Mouse (Mus musculus) embryonic facial prominence, embryonic 14.5 days (tissue): ENCODE measurements at regions not wholly inside any gene's neighbourhood (a gene's known extent, or its start where the extent isn't known, plus 50 kb on each side); places are given as distances from the start of the nearest gene placed in this dataset.

Experiments used
- ATAC-seq: fragments of 200-750 bp; cut with Nextera tagmentation; 2 replicates; pipeline ENCODE4 v1.8.0; 2017; ENCODE audit warnings: low read depth, moderate number of reproducible peaks, moderate TSS enrichment
- DNase-seq: peaks from one replicate; pipeline ENCODE4 v3.0.0-alpha.2; 2015; ENCODE audit warnings: low spot score
- H3K27ac ChIP-seq: fragments of 300-500 bp; sonication (generic); replicated peaks from 2 replicates; pipeline ENCODE4 v1.5.1; 2014; ENCODE audit warnings: low read depth, mild to moderate bottlenecking, low read length, moderate library complexity
- H3K27me3 ChIP-seq: fragments of 300-500 bp; sonication (generic); replicated peaks from 2 replicates; pipeline ENCODE4 v1.6.1; 2014; ENCODE audit warnings: low read length; ENCODE audit not compliant: control insufficient read depth, insufficient read depth
- H3K36me3 ChIP-seq: fragments of 300-500 bp; sonication (generic); 2 replicates; pipeline ENCODE4 v1.6.1; 2014; ENCODE audit warnings: low read length, mixed read lengths; ENCODE audit not compliant: control insufficient read depth, insufficient read depth
- H3K4me1 ChIP-seq: fragments of 300-500 bp; sonication (generic); 2 replicates; pipeline ENCODE4 v1.6.1; 2014; ENCODE audit warnings: antibody characterized with exemption, low read length; ENCODE audit not compliant: control insufficient read depth, insufficient read depth
- H3K4me2 ChIP-seq: fragments of 300-500 bp; sonication (generic); 2 replicates; pipeline ENCODE4 v1.6.1; 2014; ENCODE audit warnings: low read depth, mild to moderate bottlenecking, low read length, moderate library complexity, mixed read lengths
- H3K4me3 ChIP-seq: fragments of 300-500 bp; sonication (generic); 2 replicates; pipeline ENCODE4 v1.5.1; 2014; ENCODE audit warnings: low read depth, mild to moderate bottlenecking, low read length
- H3K9ac ChIP-seq: fragments of 300-500 bp; sonication (generic); 2 replicates; pipeline ENCODE4 v1.6.1; 2014; ENCODE audit warnings: low read depth, mild to moderate bottlenecking, low read length, moderate library complexity, mixed read lengths
- H3K9me3 ChIP-seq: fragments of 300-500 bp; sonication (generic); 2 replicates; pipeline ENCODE4 v1.6.1; 2016; ENCODE audit warnings: low read length; ENCODE audit not compliant: control insufficient read depth
- WGBS: fragments of 180-500 bp; shearing (Covaris S2); extraction: QIAGEN DNeasy Blood & Tissue Kit; methylation state at CpG from one replicate; pipeline ENCODE4 v1.1.7; 2014; 5-methylcytosine and 5-hydroxymethylcytosine counted together

- Histone ChIP-seq H3K9me3 (no peaks in the 10 kb centered on the region), H3K4me2 (no peak overlapping the region), H3K27me3 (no peaks in the 10 kb centered on the region), H3K36me3 (no peaks in the 10 kb centered on the region), H3K9ac (no peak overlapping the region), H3K4me3 (no peak overlapping the region), H3K27ac (no peak overlapping the region; the same call in 1 of the 2 replicates), H3K4me1 (0 out of 2 replicates have a peak, but pooled peaks cover 2% of the 10 kb centered on the region)
- ATAC-seq (peak; percentile 63), DNase-seq (peak; percentile 56)
- WGBS = 47% methylated on average over 1 of the region's 1 CpGs
Observed at GRCm38 (mm10) chr1:127028872-127029497, 175.8 kb upstream of the Mgat5 start.

- Histone ChIP-seq H3K4me3 (no peak overlapping the region), H3K9ac (no peak overlapping the region), H3K36me3 (no peaks in the 10 kb centered on the region), H3K27ac (no peak overlapping the region), H3K4me2 (no peak overlapping the region), H3K4me1 (no peaks in the 10 kb centered on the region), H3K9me3 (no peaks in the 10 kb centered on the region), H3K27me3 (no peaks in the 10 kb centered on the region)
- ATAC-seq = no peak
- no peak for DNase-seq
- 75% methylated on average over 3 of the region's 3 CpGs for WGBS
Observed at GRCm38 (mm10) chr1:127023100-127023499, 181.7 kb upstream of the Mgat5 start.

- WGBS = 73% methylated on average over 2 of the region's 2 CpGs
- no peak for DNase-seq
- Histone ChIP-seq H3K4me1 (peaks cover 6% of the 10 kb centered on the region; the same call in 1 of the 2 replicates), H3K27me3 (no peaks in the 10 kb centered on the region), H3K4me2 (no peak overlapping the region), H3K36me3 (no peaks in the 10 kb centered on the region), H3K9me3 (no peaks in the 10 kb centered on the region), H3K27ac (no peak overlapping the region), H3K9ac (no peak overlapping the region), H3K4me3 (no peak overlapping the region)
- no peak for ATAC-seq
Observed at GRCm38 (mm10) chr1:127017698-127018097, 187.1 kb upstream of the Nckap5 start.

GRCm38 (mm10) chr1:127015894-127016245, 185.3 kb upstream of the Nckap5 start:
- no peak overlapping the region for H3K4me2 ChIP-seq
- ATAC-seq (peak; percentile 66; the same call in 1 of the 2 replicates), DNase-seq (peak; percentile 56)

GRCm38 (mm10) chr1:127015042-127015893, 184.7 kb upstream of the Nckap5 start:
- Histone ChIP-seq H3K4me2 (no peak overlapping the region), H3K4me3 (no peak overlapping the region), H3K9ac (no peak overlapping the region), H3K9me3 (no peaks in the 10 kb centered on the region), H3K27ac (no peak overlapping the region), H3K27me3 (no peaks in the 10 kb centered on the region), H3K36me3 (no peaks in the 10 kb centered on the region), H3K4me1 (peaks cover 6% of the 10 kb centered on the region; the same call in 1 of the 2 replicates)
- peak; percentile 77; the same call in 1 of the 2 replicates for ATAC-seq
- DNase-seq = peak; percentile 50
- 34% methylated on average over 8 of the region's 8 CpGs for WGBS

More at GRCm38 (mm10) chr1:127015894-127016245, 185.3 kb upstream of the Nckap5 start:
- no peaks in the 10 kb centered on the region for H3K27me3 ChIP-seq
- WGBS = 32% methylated on average over 4 of the region's 4 CpGs
- H3K9ac ChIP-seq = no peak overlapping the region
- H3K27ac ChIP-seq = no peak overlapping the region
- no peak overlapping the region for H3K4me3 ChIP-seq
- H3K36me3 ChIP-seq = no peaks in the 10 kb centered on the region
- H3K9me3 ChIP-seq = no peaks in the 10 kb centered on the region
- H3K4me1 ChIP-seq = peaks cover 6% of the 10 kb centered on the region; the same call in 1 of the 2 replicates

GRCm38 (mm10) chr1:127011901-127012300, 181.3 kb upstream of the Nckap5 start:
- Histone ChIP-seq H3K27me3 (no peaks in the 10 kb centered on the region), H3K36me3 (no peaks in the 10 kb centered on the region), H3K9ac (no peak overlapping the region), H3K4me1 (peaks cover 6% of the 10 kb centered on the region; the same call in 1 of the 2 replicates), H3K4me2 (no peak overlapping the region), H3K4me3 (no peak overlapping the region), H3K27ac (no peak overlapping the region), H3K9me3 (no peaks in the 10 kb centered on the region)
- ATAC-seq = no peak
- WGBS = 67% methylated on average over 6 of the region's 6 CpGs
- peak; percentile 53 for DNase-seq

- H3K4me3 ChIP-seq = no peak overlapping the region
- no peak for DNase-seq
Observed at GRCm38 (mm10) chr1:127009699-127010098, 179.1 kb upstream of the Nckap5 start.

GRCm38 (mm10) chr1:127001700-127002099, 171.1 kb upstream of the Nckap5 start:
- Histone ChIP-seq H3K27me3 (no peaks in the 10 kb centered on the region), H3K9me3 (no peaks in the 10 kb centered on the region), H3K36me3 (no peaks in the 10 kb centered on the region), H3K27ac (peak overlapping the region; percentile 54), H3K9ac (no peak overlapping the region), H3K4me2 (no peak overlapping the region), H3K4me3 (no peak overlapping the region), H3K4me1 (peaks cover 7% of the 10 kb centered on the region; the same call in 1 of the 2 replicates)
- peak; percentile 90 for ATAC-seq
- peak; percentile 89 for DNase-seq
- WGBS = 33% methylated on average over 7 of the region's 7 CpGs

More at GRCm38 (mm10) chr1:127009699-127010098, 179.1 kb upstream of the Nckap5 start:
- no peak overlapping the region for H3K4me2 ChIP-seq
- no peak overlapping the region for H3K27ac ChIP-seq
- H3K36me3 ChIP-seq = no peaks in the 10 kb centered on the region
- 48% methylated on average over 4 of the region's 4 CpGs for WGBS
- no peak for ATAC-seq
- H3K9me3 ChIP-seq = no peaks in the 10 kb centered on the region
- H3K9ac ChIP-seq = no peak overlapping the region
- H3K4me1 ChIP-seq = no peaks in the 10 kb centered on the region
- no peaks in the 10 kb centered on the region for H3K27me3 ChIP-seq
